Mouse (Mus musculus): ENCODE measurements around the gene Zfp974.
"Not testable (repeated sequence)": the region's sequence is repeated elsewhere in the genome, so short reads cannot be mapped to it uniquely, and the experiment has no call there.

Zfp974 gene

DNA sequence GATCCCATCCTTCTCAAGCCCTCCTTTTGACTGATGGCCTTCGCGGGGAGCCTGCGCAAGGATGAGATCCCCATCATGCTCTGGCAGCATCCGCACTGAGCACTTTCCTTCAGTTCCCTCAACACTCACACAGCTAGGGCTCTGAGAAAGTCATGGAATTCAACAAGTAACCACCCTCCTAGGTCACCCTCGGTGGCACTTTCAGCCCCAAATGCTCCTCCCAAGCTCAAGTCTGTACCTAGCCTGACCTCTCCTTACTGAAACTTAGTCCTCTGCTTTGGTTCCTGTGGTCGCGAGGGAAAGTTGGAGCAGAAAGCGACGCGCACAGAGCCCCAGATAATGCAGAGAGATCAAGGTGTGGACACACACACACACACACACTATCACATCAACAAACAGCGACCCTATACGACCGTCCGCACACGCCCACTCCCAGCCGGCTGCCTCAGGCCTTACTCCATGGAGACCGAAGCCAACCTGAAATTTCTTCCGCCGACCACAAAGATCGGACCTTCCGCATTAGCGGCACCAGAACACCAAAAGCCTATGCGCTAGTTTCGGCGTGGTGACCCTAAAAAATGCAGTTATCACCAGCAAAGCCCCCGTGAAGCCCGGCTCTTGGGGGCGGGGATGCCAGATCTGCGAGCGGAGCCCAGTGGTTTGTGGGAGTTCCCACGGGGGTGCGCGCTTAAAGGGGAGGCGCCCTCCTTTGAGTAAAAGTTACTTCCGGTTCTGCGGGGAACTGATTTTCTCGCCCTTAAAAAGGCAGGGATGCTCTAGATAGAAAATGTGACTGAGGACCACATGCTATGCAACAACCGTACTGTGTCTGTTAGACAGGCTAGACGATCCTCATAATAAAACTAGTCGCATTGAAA lies at the start of gene Zfp974:
TSS of gene Zfp974 (minus strand) at position 643 of the 878 bp plus-strand sequence.
- peak; percentile 62 for DNase-seq (ENCODE audit: low read depth, low spot score)

- not testable (repeated sequence) for DNase-seq (ENCODE audit: low read depth, low spot score)
Observed at GRCm38 (mm10) chr7:27949451-27949850, 20.2 kb upstream of the Zfp974 start.

DNA sequence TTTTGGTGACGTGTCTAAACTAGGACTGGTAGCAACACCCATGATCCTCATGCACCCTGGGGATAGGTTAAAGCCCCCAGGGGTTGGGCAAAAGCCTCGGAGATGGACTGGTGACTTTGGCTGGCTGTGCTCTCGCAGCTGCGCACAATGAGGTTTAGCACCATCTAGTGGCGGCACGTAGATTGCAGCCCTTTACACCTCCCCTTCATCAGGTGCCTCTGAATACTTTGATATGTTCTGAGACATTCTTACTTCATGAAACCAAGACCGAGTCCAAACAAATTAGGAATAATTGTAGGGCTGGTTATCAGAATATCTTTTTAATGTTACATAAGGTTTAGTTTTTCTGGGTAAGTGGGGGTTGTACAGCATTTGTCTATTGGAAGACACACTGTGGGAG lies 12.6 kb upstream of the Zfp974 start:
- not testable (repeated sequence) for DNase-seq (ENCODE audit: low read depth, low spot score)

DNA sequence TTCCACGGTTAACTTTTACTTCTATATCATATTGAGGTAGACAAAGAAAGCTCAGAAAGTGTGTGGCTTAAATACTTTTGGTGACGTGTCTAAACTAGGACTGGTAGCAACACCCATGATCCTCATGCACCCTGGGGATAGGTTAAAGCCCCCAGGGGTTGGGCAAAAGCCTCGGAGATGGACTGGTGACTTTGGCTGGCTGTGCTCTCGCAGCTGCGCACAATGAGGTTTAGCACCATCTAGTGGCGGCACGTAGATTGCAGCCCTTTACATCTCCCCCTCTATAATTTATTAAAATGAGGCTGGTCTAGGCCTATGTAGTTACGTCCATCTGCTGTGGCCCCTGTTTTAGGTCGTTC lies 4.5 kb upstream of the Zfp974 start:
- not testable (repeated sequence) for DNase-seq (ENCODE audit: low read depth, low spot score)

DNA sequence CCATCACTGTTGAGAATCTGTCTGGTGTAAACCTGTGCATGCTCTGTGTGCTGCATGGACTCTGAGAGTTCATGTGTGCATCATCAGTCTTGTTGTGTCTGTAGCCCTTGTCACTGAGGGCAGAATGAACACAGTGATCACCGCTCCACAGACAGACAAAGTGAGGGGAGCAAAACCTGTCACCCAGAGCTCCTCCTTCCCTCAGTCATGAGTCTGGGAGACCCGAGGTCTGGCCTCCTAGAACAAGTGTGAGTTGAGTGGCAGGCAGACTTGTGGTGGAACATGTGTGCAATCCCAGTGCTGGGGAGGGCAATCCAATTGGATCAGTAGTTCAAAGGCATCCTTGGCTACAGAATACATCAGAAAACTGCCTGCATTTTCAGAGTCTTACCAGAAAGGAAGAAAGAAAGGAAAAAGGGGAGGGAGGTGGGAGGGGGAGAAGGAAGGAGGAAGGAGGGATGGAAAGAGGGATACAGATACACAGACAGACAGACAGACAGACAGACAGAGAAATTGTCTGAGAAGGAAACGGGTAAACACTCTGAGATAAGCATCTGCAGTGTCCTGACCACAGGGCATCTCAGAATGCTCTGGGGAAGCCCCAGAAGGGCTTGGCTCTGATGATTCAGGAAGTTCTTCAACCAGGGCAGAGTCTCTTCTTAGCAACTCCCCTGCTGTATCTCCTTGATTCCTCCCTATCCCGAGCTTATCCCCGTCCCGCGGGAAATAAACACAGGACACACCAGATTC lies 4.0 kb upstream of the Zfp974 start:
- no peak for DNase-seq (ENCODE audit: low read depth, low spot score)

GRCm38 (mm10) chr7:27927041-27927440 lies 2.2 kb downstream of the Zfp974 start:
- DNase-seq (ENCODE audit: low read depth, low spot score) = not testable (repeated sequence)

- not testable (repeated sequence) for DNase-seq (ENCODE audit: low read depth, low spot score)
Observed at GRCm38 (mm10) chr7:27910952-27911351, 18.3 kb downstream of the Zfp974 start.

- no peak for DNase-seq (ENCODE audit: low read depth, low spot score)
Observed at GRCm38 (mm10) chr7:27905061-27905848, 24.0 kb downstream of the Zfp974 start.

DNA sequence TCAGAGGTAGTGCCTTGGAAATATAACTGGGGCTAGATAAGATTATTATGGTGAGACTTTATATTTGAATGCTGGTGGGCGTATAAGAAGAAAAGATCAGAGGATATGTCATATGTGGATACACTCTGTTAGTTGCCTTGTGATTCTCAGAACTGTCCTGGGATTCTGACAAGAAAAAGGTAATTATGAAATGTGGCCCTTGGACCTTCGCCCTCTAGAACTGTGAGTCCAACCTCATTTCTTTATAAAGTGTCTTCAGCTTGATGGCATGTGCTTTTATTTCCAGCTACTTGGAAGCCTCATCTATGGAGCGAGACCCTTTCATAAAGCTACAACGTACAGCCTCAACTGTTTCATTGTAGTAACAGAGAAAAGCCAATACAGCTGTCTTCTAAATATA lies 28.7 kb downstream of the Zfp974 start:
- no peak for DNase-seq (ENCODE audit: low read depth, low spot score)

DNA sequence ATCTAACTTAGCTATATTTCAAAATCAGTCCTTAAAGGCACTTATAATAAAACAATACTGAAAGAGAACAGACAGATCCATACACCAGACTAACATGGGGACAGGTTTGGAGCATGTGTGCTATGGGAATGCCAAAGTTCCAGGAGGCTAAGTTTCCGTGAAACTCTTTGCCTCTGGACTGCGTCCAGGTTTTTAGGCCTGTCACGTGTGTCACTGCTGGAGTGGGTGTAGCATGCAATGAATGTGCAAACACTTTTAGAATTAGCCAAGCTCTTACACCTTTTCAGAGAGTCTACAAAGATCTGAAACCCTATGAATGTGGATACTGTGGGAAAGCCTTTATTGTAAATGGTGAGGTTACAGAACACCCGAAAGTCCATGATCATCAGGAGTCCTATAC lies 47.5 kb downstream of the Zfp974 start:
- DNase-seq (ENCODE audit: low read depth, low spot score) = no peak

GRCm38 (mm10) chr7:27862578-27862977 lies 66.7 kb downstream of the Zfp974 start:
- not testable (repeated sequence) for DNase-seq (ENCODE audit: low read depth, low spot score)

GRCm38 (mm10) chr7:27860396-27861235 lies 68.6 kb downstream of the Zfp974 start:
- peak; percentile 68 for DNase-seq (ENCODE audit: low read depth, low spot score)

GRCm38 (mm10) chr7:27859301-27860251 lies 69.7 kb downstream of the Zfp974 start:
- no peak for DNase-seq (ENCODE audit: low read depth, low spot score)
